Mouse (Mus musculus) olfactory bulb, adult 2 months (tissue): ENCODE results near the gene Pde10a.

Source experiments
- CTCF ChIP-seq: fragments of 200-500 bp; IDR thresholded peaks from 2 replicates; pipeline ENCODE4 v1.5.1; 2012; ENCODE audit warnings: low read depth, mild to moderate bottlenecking, low read length, moderate library complexity; ENCODE audit not compliant: insufficient read depth
- POLR2A ChIP-seq: fragments of 200-500 bp; IDR thresholded peaks from 2 replicates; pipeline ENCODE4 v1.6.1; 2012; ENCODE audit warnings: mild to moderate bottlenecking, low read depth, low read length, moderate library complexity; ENCODE audit not compliant: insufficient read depth

DNA sequence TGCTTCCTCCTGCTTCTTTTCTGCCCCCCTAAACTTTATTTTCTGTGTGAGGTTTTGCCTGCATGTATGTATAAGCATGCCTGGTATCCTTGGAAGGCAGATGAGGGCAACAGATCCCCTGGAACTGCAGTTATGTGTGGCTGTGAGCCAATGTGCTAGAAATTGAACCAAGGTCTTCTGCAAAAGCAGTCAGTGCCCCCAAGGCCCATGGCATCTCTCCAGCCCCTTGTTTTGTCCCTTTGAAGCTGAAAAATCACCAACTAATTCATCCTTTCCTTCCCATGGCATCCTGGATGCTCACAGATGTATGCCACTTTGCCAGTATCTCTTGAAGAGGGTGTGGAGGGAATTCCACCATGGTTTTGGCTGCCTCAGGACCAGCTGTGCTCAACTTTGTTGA, 40.0 kb upstream of the Pde10a start:
- TF ChIP-seq CTCF (no peak), POLR2A (no peak)
